Mouse (Mus musculus) gonadal fat pad, adult 2 months (tissue): Measurements from ENCODE around the gene Slc17a7. TPM values are rescaled to one million over a fixed set of nuclear protein-coding genes. Genes with fewer than 3 reads are reported as not detected.

Experiments used
- DNase-seq: peaks from one replicate; pipeline ENCODE4 v3.0.0-alpha.2; 2012; ENCODE audit warnings: low read depth
- polyA plus RNA-seq: library from polyadenylated mRNA; depleted of rRNA; stranded (reverse); fragments of >200 nt; gene quantifications from 2 replicates; pipeline ENCODE4 v1.2.3, GENCODE M21; 2012; rRNA removed

Slc17a7 gene
- polyA plus RNA-seq, 1 experiment, result 0.95 TPM

- no peak for DNase-seq
Observed at GRCm38 (mm10) chr7:45198435-45198834, 34.7 kb downstream of the Slc17a7 start.

- DNase-seq, result no peak
Observed at GRCm38 (mm10) chr7:45198961-45199360, 35.2 kb downstream of the Slc17a7 start.

GRCm38 (mm10) chr7:45202654-45203053 lies 38.9 kb downstream of the Slc17a7 start:
- DNase-seq, result no peak

GRCm38 (mm10) chr7:45204380-45205143 lies 40.8 kb downstream of the Slc17a7 start, which contains the start of gene Ccdc155:
Gene Ccdc155 (minus strand): TSS chr7:45204892.
- no peak for DNase-seq

- no peak for DNase-seq
Observed at GRCm38 (mm10) chr7:45208260-45208659, 44.5 kb downstream of the Slc17a7 start.

GRCm38 (mm10) chr7:45211070-45211469 lies 47.3 kb downstream of the Slc17a7 start:
- DNase-seq, result no peak

GRCm38 (mm10) chr7:45211851-45212251 lies 48.1 kb downstream of the Slc17a7 start, which contains the start of gene Dkkl1:
Gene Dkkl1 (minus strand): TSS chr7:45212147.
- no peak for DNase-seq

- no peak for DNase-seq
Observed at GRCm38 (mm10) chr7:45212356-45212755, 48.6 kb downstream of the Slc17a7 start.

- no peak for DNase-seq
Observed at GRCm38 (mm10) chr7:45213708-45214107, 50.0 kb downstream of the Slc17a7 start.

GRCm38 (mm10) chr7:45215673-45216441 lies 52.1 kb downstream of the Slc17a7 start, which contains the start of gene Tead2:
Gene Tead2 (plus strand): TSS chr7:45215753.
- DNase-seq, result no peak

- no peak for DNase-seq
Observed at GRCm38 (mm10) chr7:45216442-45217183, 52.9 kb downstream of the Slc17a7 start.

- no peak for DNase-seq
Observed at GRCm38 (mm10) chr7:45221680-45222079, 57.9 kb downstream of the Slc17a7 start.

- DNase-seq, result no peak
Observed at GRCm38 (mm10) chr7:45224826-45225225, 61.1 kb downstream of the Slc17a7 start.

Other genes with a start within 250 kb of the Slc17a7 start
- 88.2 and 99.1 TPM in 2 replicates for gene Ap2a1, start 234.5 kb upstream of the Slc17a7 start, polyA plus RNA-seq
- gene Tsks, start 220.7 kb upstream of the Slc17a7 start, polyA plus RNA-seq, result 3.5 and 4.7 TPM in 2 replicates
- 17.1 and 17.9 TPM in 2 replicates for gene Cpt1c, start 189.1 kb upstream of the Slc17a7 start, polyA plus RNA-seq
- 211 and 218 TPM in 2 replicates for gene Prmt1, start 177.4 kb upstream of the Slc17a7 start, polyA plus RNA-seq
- 87.1 and 89.9 TPM in 2 replicates for gene Irf3, start 166.3 kb upstream of the Slc17a7 start, polyA plus RNA-seq
- gene Bcl2l12, start 165.2 kb upstream of the Slc17a7 start, polyA plus RNA-seq, result 20.3 and 22.0 TPM in 2 replicates
- 48.9 and 60.3 TPM in 2 replicates for gene Scaf1, start 147.6 kb upstream of the Slc17a7 start, polyA plus RNA-seq
- 221 and 291 TPM in 2 replicates for gene Rras, start 146.0 kb upstream of the Slc17a7 start, polyA plus RNA-seq
- gene Prr12, start 111.1 kb upstream of the Slc17a7 start, polyA plus RNA-seq, result 5.7 and 10.5 TPM in 2 replicates
- gene Nosip, start 101.5 kb upstream of the Slc17a7 start, polyA plus RNA-seq, result 71.4 and 78.1 TPM in 2 replicates
- gene Prrg2, start 101.3 kb upstream of the Slc17a7 start, polyA plus RNA-seq, result 55.7 and 72.5 TPM in 2 replicates
- gene Rcn3, start 71.7 kb upstream of the Slc17a7 start, polyA plus RNA-seq, result 112 and 116 TPM in 2 replicates
- 152 and 158 TPM in 2 replicates for gene Fcgrt, start 60.1 kb upstream of the Slc17a7 start, polyA plus RNA-seq
- 218 and 429 TPM in 2 replicates for gene Rps11, start 39.5 kb upstream of the Slc17a7 start, polyA plus RNA-seq
- 2,573 and 2,702 TPM in 2 replicates for gene Rpl13a, start 35.2 kb upstream of the Slc17a7 start, polyA plus RNA-seq
- gene Gm45713, start 27.7 kb upstream of the Slc17a7 start, polyA plus RNA-seq, result 3.6 and 5.6 TPM in 2 replicates
- 37.2 and 42.7 TPM in 2 replicates for gene Flt3l, start 27.5 kb upstream of the Slc17a7 start, polyA plus RNA-seq
- gene Pih1d1, start 9.6 kb upstream of the Slc17a7 start, polyA plus RNA-seq, result 52.4 and 58.1 TPM in 2 replicates
- gene Aldh16a1, start 9.4 kb upstream of the Slc17a7 start, polyA plus RNA-seq, result 33.3 and 38.5 TPM in 2 replicates
- not detected in 2 replicates for gene Gfy, start 15.6 kb downstream of the Slc17a7 start, polyA plus RNA-seq
- gene Pth2, start 17.0 kb downstream of the Slc17a7 start, polyA plus RNA-seq, result not detected in 2 replicates
- gene Ccdc155, start 40.9 kb downstream of the Slc17a7 start, polyA plus RNA-seq, result 0.39 and 0.41 TPM in 2 replicates
- gene Dkkl1, start 48.2 kb downstream of the Slc17a7 start, polyA plus RNA-seq, result 11.5 and 18.9 TPM in 2 replicates
- gene Tead2, start 51.8 kb downstream of the Slc17a7 start, polyA plus RNA-seq, result 32.6 and 50.1 TPM in 2 replicates
- gene Cd37, start 75.2 kb downstream of the Slc17a7 start, polyA plus RNA-seq, result 19.8 and 24.3 TPM in 2 replicates
- gene Slc6a16, start 77.1 kb downstream of the Slc17a7 start, polyA plus RNA-seq, result 0.32 and 0.46 TPM in 2 replicates
- 1.1 and 2.3 TPM in 2 replicates for gene Slc6a21, start 113.6 kb downstream of the Slc17a7 start, polyA plus RNA-seq
- 41.6 and 48.8 TPM in 2 replicates for gene Trpm4, start 169.8 kb downstream of the Slc17a7 start, polyA plus RNA-seq
- gene Hrc, start 171.3 kb downstream of the Slc17a7 start, polyA plus RNA-seq, result 0.42 and 0.48 TPM in 2 replicates
- 3.0 and 3.1 TPM in 2 replicates for gene Ppfia3, start 203.1 kb downstream of the Slc17a7 start, polyA plus RNA-seq
- gene Lin7b, start 206.6 kb downstream of the Slc17a7 start, polyA plus RNA-seq, result 5.7 and 7.2 TPM in 2 replicates
- gene Snrnp70, start 231.8 kb downstream of the Slc17a7 start, polyA plus RNA-seq, result 216 and 217 TPM in 2 replicates
- 0.27 and 0.28 TPM in 2 replicates for gene Kcna7, start 241.7 kb downstream of the Slc17a7 start, polyA plus RNA-seq
- 1.8 and 2.6 TPM in 2 replicates for gene Ntf5, start 249.7 kb downstream of the Slc17a7 start, polyA plus RNA-seq